Mouse (Mus musculus): ENCODE data around the gene Sarnp.
A peak's percentile ranks its signal among the peaks of the same experiment; 100 is the strongest.

Gene Sarnp

GRCm38 (mm10) chr10:128817033-128817432, at the start of gene Sarnp:
Gene Sarnp, plus strand, starts transcription at chr10:128817333.
- no peak for DNase-seq (ENCODE audit: low read depth, low spot score)

GRCm38 (mm10) chr10:128772895-128773294, 44.2 kb upstream of the Sarnp start:
- DNase-seq (ENCODE audit: low read depth, low spot score): no peak

- no peak for DNase-seq (ENCODE audit: low read depth, low spot score)
Measured at GRCm38 (mm10) chr10:128773685-128774084, 43.4 kb upstream of the Sarnp start.

GRCm38 (mm10) chr10:128778441-128778840, 38.7 kb upstream of the Sarnp start:
- DNase-seq (ENCODE audit: low read depth, low spot score): no peak

GRCm38 (mm10) chr10:128779011-128779795, 37.9 kb upstream of the Sarnp start:
- DNase-seq (ENCODE audit: low read depth, low spot score): peak; percentile 74

- DNase-seq (ENCODE audit: low read depth, low spot score): no peak
Measured at GRCm38 (mm10) chr10:128780200-128780599, 36.9 kb upstream of the Sarnp start.

- DNase-seq (ENCODE audit: low read depth, low spot score): no peak
Measured at GRCm38 (mm10) chr10:128790398-128791124, 26.6 kb upstream of the Sarnp start, which contains the start of gene Mmp19. Gene Mmp19, plus strand, starts transcription at chr10:128790910.

- no peak for DNase-seq (ENCODE audit: low read depth, low spot score)
Measured at GRCm38 (mm10) chr10:128792041-128792440, 25.1 kb upstream of the Sarnp start.

GRCm38 (mm10) chr10:128793258-128793657, 23.9 kb upstream of the Sarnp start:
- DNase-seq (ENCODE audit: low read depth, low spot score): no peak

- DNase-seq (ENCODE audit: low read depth, low spot score): no peak
Measured at GRCm38 (mm10) chr10:128794391-128794790, 22.7 kb upstream of the Sarnp start.

GRCm38 (mm10) chr10:128795581-128795980, 21.6 kb upstream of the Sarnp start:
- no peak for DNase-seq (ENCODE audit: low read depth, low spot score)

GRCm38 (mm10) chr10:128798676-128799075, 18.5 kb upstream of the Sarnp start:
- DNase-seq (ENCODE audit: low read depth, low spot score): no peak

GRCm38 (mm10) chr10:128801981-128802495, 15.1 kb upstream of the Sarnp start:
- DNase-seq (ENCODE audit: low read depth, low spot score): no peak

GRCm38 (mm10) chr10:128802956-128803355, 14.2 kb upstream of the Sarnp start:
- no peak for DNase-seq (ENCODE audit: low read depth, low spot score)

GRCm38 (mm10) chr10:128803361-128803760, 13.8 kb upstream of the Sarnp start:
- no peak for DNase-seq (ENCODE audit: low read depth, low spot score)

- DNase-seq (ENCODE audit: low read depth, low spot score): peak; percentile 64
Measured at GRCm38 (mm10) chr10:128803771-128804270, 13.3 kb upstream of the Sarnp start, which contains the start of gene Dnajc14. Gene Dnajc14, plus strand, starts transcription at chr10:128804062.

GRCm38 (mm10) chr10:128804271-128805091, 12.7 kb upstream of the Sarnp start, which contains the start of gene Tmem198b:
Gene Tmem198b, minus strand, starts transcription at chr10:128804370.
- DNase-seq (ENCODE audit: low read depth, low spot score): peak; percentile 78

GRCm38 (mm10) chr10:128805092-128806000, 11.8 kb upstream of the Sarnp start:
- DNase-seq (ENCODE audit: low read depth, low spot score): peak; percentile 98

- no peak for DNase-seq (ENCODE audit: low read depth, low spot score)
Measured at GRCm38 (mm10) chr10:128806086-128806485, 11.0 kb upstream of the Sarnp start.

- no peak for DNase-seq (ENCODE audit: low read depth, low spot score)
Measured at GRCm38 (mm10) chr10:128807018-128807417, 10.1 kb upstream of the Sarnp start.

Measured in mesoderm, embryonic 11.5 days (tissue).